Mouse (Mus musculus) ovary, adult 10 weeks (tissue): ENCODE measurements around the gene Gm4969. TPM values are rescaled to one million over a fixed set of nuclear protein-coding genes. Genes with fewer than 3 reads are reported as not detected.

ENCODE experiments used
- polyA plus RNA-seq: library from polyadenylated mRNA; stranded (reverse); fragments of 350-450 nt; fragmentation: Illumina TruSeq; extraction: RNeasy Lipid Tissue Mini Kit (QIAGEN cat#74804); gene quantifications from one replicate; pipeline ENCODE4 v1.2.3, GENCODE M21; 2014

The Gm4969 gene
- not detected for polyA plus RNA-seq

DNA sequence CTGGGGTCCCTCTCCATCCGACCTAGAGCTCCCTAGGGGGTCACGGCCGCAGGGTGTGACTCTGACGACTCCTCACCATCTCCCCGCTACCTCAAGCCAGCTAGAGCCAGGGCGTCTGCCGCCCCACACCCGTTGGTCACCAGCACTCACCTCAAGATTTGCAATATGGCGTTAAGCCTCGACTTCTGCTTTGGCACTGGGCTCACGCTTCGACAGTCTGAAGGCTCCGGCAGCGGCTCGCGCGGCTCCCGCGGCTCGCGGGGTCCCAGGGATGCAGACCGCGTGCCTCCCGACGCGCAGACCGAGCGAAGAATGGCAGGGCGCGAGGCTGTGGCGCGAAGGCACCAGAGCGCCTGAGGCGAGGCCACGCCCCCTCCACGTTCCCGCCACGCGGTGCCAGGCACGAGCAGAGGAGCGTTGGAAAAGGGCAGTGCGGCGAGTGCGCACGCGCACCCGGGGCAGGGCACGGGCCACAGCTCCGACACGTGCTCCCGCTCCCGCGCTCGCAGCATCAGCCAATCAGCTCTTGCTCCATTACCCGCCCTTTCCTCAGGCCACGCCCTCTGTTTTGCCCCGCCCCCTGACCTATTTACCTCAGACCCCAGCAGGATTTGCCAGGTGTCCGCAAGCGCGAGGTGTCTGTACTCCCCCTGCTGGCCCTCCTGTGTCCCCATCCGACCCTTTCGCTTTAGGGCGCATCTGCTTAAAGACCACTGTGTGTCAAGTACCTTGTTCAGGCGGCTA is at the start of gene Gm4969:
Gene Gm4969 (minus strand): TSS at position 341 of the 744 bp plus-strand sequence.

GRCm38 (mm10) chr7:19165656-19166423 is 47.7 kb upstream of the Gm4969 start, which contains the start of gene Gipr:
Gene Gipr, minus strand, starts transcription at chr7:19166127.

DNA sequence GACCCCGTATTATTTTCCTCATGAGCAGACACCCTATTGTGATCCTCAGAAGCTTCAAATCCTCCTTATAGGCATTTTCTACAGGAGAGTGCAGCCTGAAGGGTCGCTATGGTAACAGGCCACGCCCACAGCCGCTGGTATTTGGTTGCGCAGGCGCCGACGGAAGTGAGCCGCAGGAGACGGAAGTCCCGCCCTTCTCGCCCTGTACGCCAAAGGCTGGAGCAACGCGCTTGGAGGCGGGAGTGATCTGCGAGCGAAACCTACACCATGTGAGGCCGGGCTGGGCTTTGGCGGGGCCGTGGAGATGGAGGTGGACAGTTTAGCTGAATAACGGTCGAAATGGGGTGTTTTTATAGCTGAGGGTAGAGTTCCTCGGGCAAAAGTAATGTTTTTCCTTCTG is 31.5 kb upstream of the Gm4969 start, which contains the start of gene Snrpd2:
Gene Snrpd2 (plus strand): TSS at position 97 of the 400 bp plus-strand sequence.

DNA sequence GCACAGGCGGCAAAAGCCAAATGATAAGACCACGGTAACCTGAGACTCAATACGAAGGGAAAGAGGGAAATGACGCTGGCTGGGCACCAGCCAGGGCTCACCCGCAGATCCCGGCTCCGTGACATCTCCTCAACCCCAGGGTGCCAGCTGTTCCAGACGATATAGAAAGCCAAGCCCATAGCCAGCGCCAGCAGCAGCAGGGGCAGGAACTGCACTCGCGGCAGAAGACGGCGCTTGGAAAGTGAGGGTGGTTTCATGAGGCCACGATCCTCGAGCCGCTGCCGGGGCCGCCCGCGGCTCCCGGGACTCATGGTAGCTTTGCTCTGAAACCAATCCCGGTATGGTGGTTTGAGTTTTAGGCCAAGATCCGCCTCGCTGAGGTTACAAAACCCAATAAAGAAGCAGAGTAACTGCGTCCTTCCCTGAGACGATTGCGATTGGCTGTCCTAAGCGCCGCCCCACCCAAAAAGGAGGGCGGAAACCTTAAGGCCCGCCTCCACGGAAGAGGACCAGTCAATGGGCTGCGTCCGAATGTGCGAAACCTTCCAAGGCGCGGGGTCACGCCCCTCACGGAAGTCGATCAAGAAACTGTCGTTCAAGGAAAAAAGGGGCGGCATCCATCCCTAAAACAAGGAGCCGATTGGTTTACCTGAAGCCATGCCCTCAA is 30.8 kb upstream of the Gm4969 start, which contains the start of gene Qpctl:
Gene Qpctl (minus strand): TSS at position 417 of the 667 bp plus-strand sequence.

GRCm38 (mm10) chr7:19119631-19120429 is 1.7 kb upstream of the Gm4969 start, which contains the start of gene Fbxo46:
Gene Fbxo46, plus strand, starts transcription at chr7:19119859.

DNA sequence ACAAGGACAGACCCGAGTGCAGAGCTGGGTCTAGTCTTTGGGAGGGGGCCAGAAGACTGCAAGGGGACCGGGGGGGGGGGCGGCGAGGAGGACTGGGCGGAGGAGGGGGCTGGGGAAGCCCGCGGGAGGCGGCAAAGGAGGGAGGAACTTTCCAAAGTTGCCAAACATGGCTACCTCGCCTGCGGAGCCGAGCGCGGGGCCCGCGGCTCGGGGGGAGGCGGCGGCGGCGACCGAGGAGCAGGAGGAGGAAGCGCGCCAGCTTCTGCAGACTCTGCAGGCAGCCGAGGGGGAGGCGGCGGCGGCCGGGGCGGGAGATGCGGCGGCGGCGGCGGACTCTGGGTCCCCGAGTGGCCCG is 23.7 kb downstream of the Gm4969 start, which contains the start of gene Six5:
Gene Six5 (plus strand): TSS at position 124 of the 355 bp plus-strand sequence.

DNA sequence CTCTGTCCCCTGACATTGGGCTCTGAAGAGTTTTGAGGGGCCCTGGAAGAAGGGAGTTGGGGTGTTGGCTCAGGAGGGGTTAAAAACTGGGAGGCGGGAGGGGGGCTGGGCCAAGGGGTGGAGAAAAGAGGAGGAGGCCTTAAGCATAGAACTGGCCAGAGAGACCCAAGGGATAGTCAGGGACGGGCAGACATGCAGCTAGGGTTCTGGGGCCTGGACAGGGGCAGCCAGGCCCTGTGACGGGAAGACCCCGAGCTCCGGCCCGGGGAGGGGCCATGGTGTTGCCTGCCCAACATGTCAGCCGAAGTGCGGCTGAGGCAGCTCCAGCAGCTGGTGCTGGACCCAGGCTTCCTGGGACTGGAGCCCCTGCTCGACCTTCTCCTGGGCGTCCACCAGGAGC is 34.5 kb downstream of the Gm4969 start, which contains the start of gene Dmpk:
Gene Dmpk (plus strand): TSS at position 149 of the 400 bp plus-strand sequence.

GRCm38 (mm10) chr7:19075723-19076585 is 42.2 kb downstream of the Gm4969 start, which contains the start of gene Dmwd:
Gene Dmwd, plus strand, starts transcription at chr7:19076227.

DNA sequence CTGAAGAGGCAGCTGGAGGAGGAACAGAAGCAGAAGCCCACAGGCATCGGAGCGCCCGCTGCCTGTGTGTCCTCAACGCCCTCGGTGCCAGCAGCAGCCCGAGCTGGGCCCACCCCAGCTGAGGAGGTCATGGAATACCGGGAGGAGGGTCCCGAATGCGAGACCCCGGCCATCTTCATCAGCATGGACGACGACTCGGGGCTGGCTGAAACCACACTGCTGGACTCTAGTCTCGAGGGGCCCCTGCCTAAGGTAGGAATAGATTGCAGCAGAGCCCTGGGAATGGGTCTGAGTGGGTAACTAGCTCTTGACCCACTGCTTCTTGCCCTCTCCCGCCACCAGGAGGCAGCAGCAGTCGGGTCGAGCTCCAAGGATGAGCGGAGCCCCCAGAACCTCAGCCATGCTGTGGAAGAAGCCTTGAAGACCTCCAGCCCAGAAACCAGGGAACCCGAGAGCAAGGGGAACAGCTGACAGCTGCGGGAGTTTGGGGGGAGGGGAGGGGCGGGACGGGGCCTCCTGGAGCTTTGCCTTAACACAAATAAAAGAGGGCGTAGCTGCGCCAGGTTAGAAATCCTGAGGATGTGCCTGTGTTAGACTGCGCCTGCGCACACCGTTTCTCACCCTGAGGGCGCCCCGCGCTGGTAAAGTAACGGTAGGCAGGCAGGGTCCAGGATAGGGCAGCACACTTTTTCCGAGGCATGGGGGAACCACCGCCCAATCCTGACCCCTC is 64.0 kb downstream of the Gm4969 start, which contains the start of gene Rsph6a:
Gene Rsph6a (plus strand): TSS at position 644 of the 730 bp plus-strand sequence.

Other genes with a start within 250 kb of the Gm4969 start
- gene Pglyrp1, start 247.0 kb downstream of the Gm4969 start, polyA plus RNA-seq, result not detected
- gene Ccdc61, start 208.0 kb downstream of the Gm4969 start, polyA plus RNA-seq, result 2.3 TPM
- 0.34 TPM for gene Nova2, start 192.5 kb downstream of the Gm4969 start, polyA plus RNA-seq
- 0.48 TPM for gene Nanos2, start 131.0 kb downstream of the Gm4969 start, polyA plus RNA-seq
- 0.46 TPM for gene Mypop, start 127.1 kb downstream of the Gm4969 start, polyA plus RNA-seq
- gene Irf2bp1, start 114.3 kb downstream of the Gm4969 start, polyA plus RNA-seq, result 1.9 TPM
- 1.7 TPM for gene Foxa3, start 94.8 kb downstream of the Gm4969 start, polyA plus RNA-seq
- gene Sympk, start 94.0 kb downstream of the Gm4969 start, polyA plus RNA-seq, result 5.5 TPM
- gene Rsph6a, start 63.7 kb downstream of the Gm4969 start, polyA plus RNA-seq, result not detected
- gene Dmwd, start 42.1 kb downstream of the Gm4969 start, polyA plus RNA-seq, result 0.23 TPM
- gene Dmpk, start 34.5 kb downstream of the Gm4969 start, polyA plus RNA-seq, result 5.7 TPM
- 1.9 TPM for gene Six5, start 23.8 kb downstream of the Gm4969 start, polyA plus RNA-seq
- gene Fbxo46, start 1.5 kb upstream of the Gm4969 start, polyA plus RNA-seq, result 1.3 TPM
- gene Qpctl, start 30.9 kb upstream of the Gm4969 start, polyA plus RNA-seq, result 9.1 TPM
- 1.4 TPM for gene Snrpd2, start 31.4 kb upstream of the Gm4969 start, polyA plus RNA-seq
- not detected for gene Gipr, start 47.8 kb upstream of the Gm4969 start, polyA plus RNA-seq
- not detected for gene Eml2, start 58.1 kb upstream of the Gm4969 start, polyA plus RNA-seq
- gene Gpr4, start 94.2 kb upstream of the Gm4969 start, polyA plus RNA-seq, result 1.4 TPM
- gene Opa3, start 110.0 kb upstream of the Gm4969 start, polyA plus RNA-seq, result 9.0 TPM
- gene Vasp, start 153.4 kb upstream of the Gm4969 start, polyA plus RNA-seq, result 16.5 TPM
- gene Ppm1n, start 161.7 kb upstream of the Gm4969 start, polyA plus RNA-seq, result not detected
- 0.94 TPM for gene Rtn2, start 164.3 kb upstream of the Gm4969 start, polyA plus RNA-seq
- gene Fosb, start 191.7 kb upstream of the Gm4969 start, polyA plus RNA-seq, result 0.37 TPM
- gene Ercc1, start 226.4 kb upstream of the Gm4969 start, polyA plus RNA-seq, result not detected
- 1.6 TPM for gene Cd3eap, start 241.1 kb upstream of the Gm4969 start, polyA plus RNA-seq
- not detected for gene Ppp1r13l, start 241.4 kb upstream of the Gm4969 start, polyA plus RNA-seq